Mouse (Mus musculus) urinary bladder, postnatal 36 days (tissue): ENCODE data around the gene Srm.

Experiments used
- DNase-seq, 2 experiments: peaks; one replicate each; pipeline ENCODE4 v3.0.0; 2022; ENCODE audit warnings: low spot score in 2 of 2, mixed read lengths in 1 of 2

Gene Srm

DNA sequence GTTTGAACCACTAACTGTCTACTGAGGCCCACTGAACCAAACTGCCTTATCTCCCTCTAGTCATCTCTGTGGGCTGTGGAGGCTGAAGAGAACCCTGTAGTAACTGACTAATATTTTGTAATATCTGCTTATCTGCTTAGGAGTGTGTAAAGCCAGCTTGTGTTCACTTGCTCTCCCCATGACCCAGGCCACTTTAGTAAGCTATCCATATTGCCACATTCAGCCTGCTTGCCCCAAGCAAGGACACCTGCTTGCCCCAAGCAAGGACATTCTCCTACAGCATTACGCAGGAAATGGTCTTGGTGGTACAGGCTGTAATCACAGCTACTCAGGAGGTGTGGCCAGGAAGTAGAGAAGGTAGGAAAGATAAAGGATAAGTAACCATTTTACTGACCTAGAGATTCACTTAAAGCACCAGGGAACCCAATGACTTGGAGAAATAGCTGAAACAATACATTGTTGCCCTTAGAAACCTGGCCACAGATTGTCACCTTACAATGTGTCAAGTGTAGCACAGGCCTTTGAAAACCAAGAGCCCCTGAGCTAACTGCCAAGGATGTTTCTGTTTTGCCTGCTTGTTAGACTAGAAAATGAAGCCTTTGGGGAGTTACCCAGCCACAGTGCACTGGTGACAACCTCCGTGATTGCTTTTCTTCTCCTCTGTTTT, 42.2 kb downstream of the Srm start:
- no peak for DNase-seq

DNA sequence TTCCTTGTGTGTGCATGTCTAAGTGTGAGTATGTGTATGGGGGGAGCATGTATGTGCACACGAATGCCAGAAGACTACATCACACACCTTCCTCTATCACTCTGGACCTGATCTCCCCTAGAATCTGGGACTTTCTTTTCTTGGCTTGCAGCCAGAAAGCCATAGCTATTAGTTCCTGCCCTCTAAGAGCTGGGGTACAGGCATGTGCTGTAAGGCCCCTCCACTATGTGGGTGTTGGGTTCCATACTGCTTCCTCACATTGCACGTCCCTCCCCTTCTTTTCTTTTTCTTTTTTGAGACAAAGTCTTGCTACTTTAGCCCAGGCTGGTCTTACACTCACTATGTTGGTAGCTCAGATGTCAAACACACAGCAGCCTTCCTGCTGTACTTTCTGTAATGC, 44.0 kb downstream of the Srm start:
- DNase-seq, result no peak

DNA sequence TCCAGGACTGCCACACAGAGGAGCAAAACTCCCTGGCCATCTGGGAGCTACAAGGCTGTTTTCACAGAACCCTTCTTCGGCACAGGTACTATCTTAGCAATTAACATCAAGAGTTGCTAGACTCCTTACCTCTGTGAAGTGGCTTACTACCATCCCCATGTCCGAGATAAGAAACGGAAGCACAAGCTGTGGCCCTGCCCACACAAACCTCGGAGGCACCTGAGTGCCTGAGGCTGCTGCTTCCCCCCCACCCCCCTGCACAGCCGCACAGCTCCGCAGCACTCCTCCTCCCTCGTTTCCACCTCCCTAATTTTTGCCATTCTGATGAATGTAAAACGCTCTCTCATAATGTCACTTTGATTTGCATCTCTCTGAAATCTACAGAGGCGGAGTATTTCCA, 47.0 kb downstream of the Srm start:
- no peak for DNase-seq

DNA sequence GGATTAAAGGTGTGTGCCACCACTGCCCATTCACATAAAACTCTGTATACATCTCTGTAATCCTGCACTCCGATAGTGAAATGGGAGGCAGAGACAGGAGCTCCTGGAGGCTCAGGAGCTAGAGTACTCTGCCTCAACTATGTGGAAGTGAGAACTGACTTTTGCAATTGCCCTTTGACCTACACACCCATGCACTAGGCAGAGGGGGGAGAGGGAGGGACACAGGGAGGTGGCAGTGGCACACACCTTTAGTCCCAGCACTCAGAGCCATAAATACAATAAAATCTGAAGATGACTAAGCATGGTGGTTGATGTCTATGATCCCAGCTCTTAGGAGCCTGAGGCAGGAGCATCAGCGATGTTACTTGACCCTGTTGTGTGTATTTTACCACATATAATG, 48.2 kb downstream of the Srm start:
- DNase-seq, result no peak

DNA sequence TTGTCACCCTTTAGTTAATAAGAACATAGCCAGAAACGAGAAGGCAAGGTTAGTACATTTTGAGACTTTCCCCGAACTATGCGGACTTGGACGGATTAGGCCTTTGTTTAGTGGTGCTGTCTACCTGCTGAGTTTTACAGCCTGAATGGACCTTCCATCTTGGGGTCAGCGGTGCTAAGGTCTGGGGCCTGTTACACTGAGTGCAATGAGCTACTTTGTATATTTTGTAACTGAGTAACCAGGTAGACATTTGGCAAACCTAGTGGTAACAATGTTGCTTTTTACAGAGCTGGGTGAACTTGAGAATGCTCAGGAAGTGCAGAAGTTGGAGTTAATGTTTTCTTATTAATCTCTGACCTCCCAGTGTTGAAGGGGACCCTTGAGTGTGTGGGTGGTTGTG, 49.8 kb downstream of the Srm start:
- no peak for DNase-seq

DNA sequence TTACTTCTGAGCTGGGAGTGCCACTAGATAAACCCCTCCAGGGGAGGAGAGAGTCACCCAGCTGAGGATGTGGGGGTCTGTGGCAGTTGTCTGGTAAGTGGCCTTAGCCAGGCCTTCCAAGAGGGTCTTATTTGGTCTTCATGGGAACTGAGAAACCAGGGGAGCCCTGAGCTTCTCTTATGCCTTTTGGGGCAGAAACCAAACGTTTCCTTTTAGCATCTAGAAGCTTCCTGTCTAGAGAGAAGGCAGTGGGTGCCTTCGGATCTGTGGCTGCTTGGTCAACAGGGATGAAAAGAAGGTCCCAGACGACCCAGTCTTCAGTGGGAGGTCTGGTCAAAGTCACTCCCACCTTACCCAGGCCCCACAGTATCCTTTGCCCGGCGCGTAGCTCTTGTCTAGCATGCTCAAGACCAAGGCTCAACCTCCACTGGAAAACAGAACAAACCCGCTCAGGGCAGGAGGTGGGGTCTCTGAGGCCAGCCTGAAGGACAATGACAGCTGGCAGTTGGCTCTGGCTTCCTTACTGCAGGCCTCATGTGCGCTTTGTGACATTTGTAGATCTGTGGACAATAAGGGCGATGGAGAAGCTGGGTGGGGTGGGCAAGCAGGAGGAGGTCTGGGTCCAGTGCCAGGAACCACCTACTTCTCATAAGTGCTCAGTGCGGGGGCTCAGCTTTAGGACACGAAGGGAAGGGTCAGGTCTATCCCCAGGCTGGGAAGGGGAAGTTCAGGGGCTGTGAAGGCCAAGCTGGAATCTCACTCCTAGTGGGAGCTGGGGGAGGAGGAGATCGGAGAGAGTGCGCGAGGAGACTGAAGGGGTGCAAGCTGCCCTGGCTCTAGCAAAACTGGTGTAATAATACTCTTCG, 52.2 kb downstream of the Srm start, which contains the start of gene Gm572:
Gene Gm572 (plus strand): TSS at position 27 of the 866 bp plus-strand sequence.
- no peak for DNase-seq

DNA sequence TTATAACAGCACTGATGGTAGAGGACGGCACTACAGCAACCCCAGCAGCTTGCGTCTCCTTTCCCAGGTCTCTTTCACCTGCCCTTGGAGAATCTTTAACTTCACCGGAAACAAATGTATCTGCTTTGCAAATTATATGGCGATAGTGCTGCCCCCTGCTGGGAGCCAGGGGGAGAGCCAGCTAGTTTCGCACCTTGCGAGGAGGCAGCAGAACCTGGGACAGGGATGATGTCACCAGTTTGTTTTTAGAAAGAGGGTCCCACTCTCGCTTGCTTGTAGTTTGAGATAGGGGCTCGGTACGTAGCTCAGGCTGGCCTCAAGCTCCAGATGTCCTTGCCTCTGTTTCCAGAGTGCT, 52.8 kb downstream of the Srm start:
- DNase-seq, result peak; percentile 51 to 58
